Mouse (Mus musculus) brain, embryonic 14.5 days (tissue): Measurements from ENCODE around the gene Olfr571. TPM values are rescaled to one million over a fixed set of nuclear protein-coding genes. Genes with fewer than 3 reads are reported as not detected.
A peak's percentile ranks its signal among the peaks of the same experiment; 100 is the strongest.

ENCODE experiments used
- DNase-seq: peaks from one replicate; pipeline ENCODE4 v3.0.0-alpha.2; 2011; ENCODE audit warnings: low read depth
- CTCF ChIP-seq: fragments of 200-500 bp; IDR thresholded peaks from 2 replicates; pipeline ENCODE4 v1.5.1; 2012; ENCODE audit warnings: inconsistent platforms, mild to moderate bottlenecking, moderate library complexity, borderline replicate concordance; ENCODE audit not compliant: insufficient read depth, insufficient read length; ENCODE audit errors: extremely low read depth
- POLR2A ChIP-seq: fragments of 200-500 bp; IDR thresholded peaks from 2 replicates; pipeline ENCODE4 v1.6.1; 2012; ENCODE audit warnings: mild to moderate bottlenecking, inconsistent platforms, borderline replicate concordance; ENCODE audit not compliant: poor library complexity, insufficient read depth, insufficient read length, severe bottlenecking; ENCODE audit errors: extremely low read depth
- polyA plus RNA-seq: library from polyadenylated mRNA; depleted of rRNA; stranded (reverse); fragments of >200 nt; gene quantifications from 2 replicates; pipeline ENCODE4 v1.2.3, GENCODE M21; 2012; rRNA removed

The Olfr571 gene
- polyA plus RNA-seq, result not detected in 2 replicates

DNA sequence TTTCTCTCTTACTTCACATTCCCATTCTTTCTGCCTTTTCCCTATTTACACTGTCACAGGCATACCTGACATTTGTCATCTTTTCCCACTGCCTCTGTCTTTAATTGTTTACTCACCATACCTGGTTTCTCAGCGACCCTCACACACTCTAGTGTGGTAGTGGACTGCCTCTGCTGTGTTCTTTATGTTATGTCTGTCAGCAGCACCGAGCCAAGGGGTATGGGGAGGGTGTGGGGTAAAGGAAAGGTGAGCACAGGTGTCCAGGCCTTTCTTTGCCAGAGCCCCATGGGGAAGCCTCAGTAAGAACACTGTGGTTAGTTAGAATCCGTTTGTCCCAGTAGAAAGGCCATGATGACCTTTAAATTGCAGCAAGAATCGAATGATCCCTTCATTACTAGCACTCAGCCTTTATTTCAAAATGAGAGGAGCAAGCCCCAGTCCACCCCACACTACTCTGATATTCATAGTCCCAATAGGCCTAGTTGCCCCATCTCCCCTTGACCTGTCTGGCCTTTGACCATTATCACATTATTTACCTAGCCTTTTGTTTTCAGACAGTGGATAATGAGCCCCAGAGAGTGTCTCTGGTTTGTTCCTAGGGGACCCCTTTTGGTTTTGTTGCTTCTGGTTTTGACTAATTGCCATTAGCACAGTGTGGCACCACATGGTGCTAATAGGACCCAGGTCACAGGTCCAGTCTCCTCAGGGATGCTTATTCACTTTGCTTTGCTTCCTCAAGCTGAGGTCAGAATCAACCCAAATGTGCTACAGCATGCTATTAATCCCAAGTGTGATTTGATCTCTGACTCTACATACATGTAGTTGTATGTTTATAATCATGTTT lies at the start of gene Olfr571:
Olfr571 (minus strand) TSS at position 505 of the 844 bp plus-strand sequence.
- TF ChIP-seq POLR2A (no peak), CTCF (no peak)
- DNase-seq, result no peak

DNA sequence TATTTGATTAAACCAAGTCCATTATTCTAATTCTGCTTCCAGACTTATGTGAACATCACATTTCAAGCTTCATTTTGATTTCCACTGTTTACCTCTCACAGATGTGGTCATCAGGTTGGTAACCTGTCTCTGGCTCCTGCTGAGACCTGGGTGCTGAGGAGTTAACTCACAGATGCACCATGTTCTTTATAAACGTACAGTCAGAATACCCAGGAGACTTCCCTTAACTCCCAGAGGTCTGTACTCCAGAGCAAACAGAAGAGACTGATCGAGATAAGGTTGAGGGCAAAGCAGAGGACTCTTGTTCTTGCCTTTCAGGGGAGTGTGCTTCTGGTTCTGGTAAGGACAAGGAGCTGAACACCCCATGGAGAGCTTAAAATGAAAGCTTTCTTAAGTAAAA lies 45.0 kb upstream of the Olfr571 start, which contains the start of gene Olfr576:
Olfr576 (plus strand) TSS at position 301 of the 400 bp plus-strand sequence.
- no peak for TF ChIP-seq POLR2A
- no peak for TF ChIP-seq CTCF
- DNase-seq, result no peak

DNA sequence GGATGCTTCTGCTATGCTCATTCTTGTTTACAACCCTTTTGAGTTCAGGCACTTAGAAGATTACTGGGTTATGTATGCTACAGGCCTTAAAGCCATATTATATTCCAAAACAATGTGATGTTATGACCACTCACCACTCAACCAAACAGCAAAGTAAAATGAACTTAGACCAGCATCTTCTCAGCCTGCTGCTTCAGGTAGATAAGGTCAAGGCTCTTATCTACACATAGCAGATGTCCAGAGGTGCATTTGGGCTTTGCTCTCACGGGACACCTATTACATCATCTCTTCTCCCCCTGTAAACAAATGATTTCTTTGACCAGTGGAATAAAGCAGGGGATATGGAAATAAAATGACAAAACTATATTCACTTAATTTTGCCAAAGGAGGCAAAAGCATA lies 41.3 kb upstream of the Olfr571 start, which contains the start of gene Olfr575:
Olfr575 (minus strand) TSS at position 183 of the 400 bp plus-strand sequence.
- no peak for TF ChIP-seq POLR2A
- TF ChIP-seq CTCF, result no peak
- DNase-seq, result no peak

GRCm38 (mm10) chr7:102958137-102958536 lies 40.8 kb upstream of the Olfr571 start:
- DNase-seq, result no peak
- TF ChIP-seq CTCF (no peak), POLR2A (no peak)

- DNase-seq, result no peak
- no peak for TF ChIP-seq CTCF
- no peak for TF ChIP-seq POLR2A
Observed at GRCm38 (mm10) chr7:102950732-102951131, 33.4 kb upstream of the Olfr571 start.

GRCm38 (mm10) chr7:102948167-102948566 lies 30.8 kb upstream of the Olfr571 start, which contains the start of gene Olfr574:
Gene Olfr574 (plus strand): TSS chr7:102948467.
- DNase-seq, result no peak
- TF ChIP-seq CTCF (no peak), POLR2A (no peak)

GRCm38 (mm10) chr7:102943417-102943816 lies 26.1 kb upstream of the Olfr571 start:
- no peak for DNase-seq
- TF ChIP-seq CTCF, result no peak
- no peak for TF ChIP-seq POLR2A

DNA sequence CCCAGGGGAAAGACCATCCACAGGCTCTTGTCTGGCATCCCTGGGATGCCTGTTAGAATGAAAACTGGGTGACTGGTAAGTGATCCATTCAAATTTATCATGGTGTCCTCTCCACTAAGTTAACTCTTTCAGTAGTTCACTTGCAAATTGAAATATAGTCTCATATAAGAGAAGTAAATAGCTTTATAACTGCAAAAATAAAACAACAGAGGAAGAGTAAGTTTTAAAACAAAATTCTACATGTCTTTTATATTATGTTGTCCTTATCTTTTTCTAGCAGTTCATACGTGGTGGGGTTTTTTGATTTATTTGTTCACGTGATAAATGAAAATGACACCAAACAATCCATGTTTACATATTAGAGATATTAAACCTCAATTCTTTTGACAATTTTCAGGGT lies 25.1 kb upstream of the Olfr571 start, which contains the start of gene Olfr573-ps1:
Olfr573-ps1 (minus strand) TSS at position 101 of the 400 bp plus-strand sequence.
- no peak for DNase-seq
- TF ChIP-seq CTCF (no peak), POLR2A (no peak)

- no peak for DNase-seq
- TF ChIP-seq CTCF, result no peak
- no peak for TF ChIP-seq POLR2A
Observed at GRCm38 (mm10) chr7:102927105-102927504, 9.8 kb upstream of the Olfr571 start.

GRCm38 (mm10) chr7:102924109-102924508 lies 6.8 kb upstream of the Olfr571 start, which contains the start of gene Olfr572:
Gene Olfr572 (plus strand): TSS chr7:102924409.
- TF ChIP-seq POLR2A, result no peak
- TF ChIP-seq CTCF, result no peak
- no peak for DNase-seq

DNA sequence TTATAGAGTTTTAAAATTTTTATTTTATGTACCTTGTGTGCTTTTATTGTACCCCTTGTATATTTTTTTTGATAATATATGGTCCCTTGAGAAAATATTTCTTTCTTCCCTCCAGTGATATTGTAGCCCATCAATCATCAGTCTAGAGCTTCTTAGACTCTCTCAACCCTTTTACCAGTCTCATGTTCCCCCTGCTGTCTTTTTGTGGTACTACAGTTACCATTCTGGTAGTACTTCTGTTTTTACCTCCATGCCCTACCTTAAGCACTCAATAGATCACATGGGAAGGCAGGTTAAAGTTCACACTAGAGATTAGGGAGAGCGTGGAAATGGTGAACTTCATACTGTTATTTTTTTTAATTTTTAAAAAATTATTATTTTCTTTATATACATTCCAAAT lies 2.3 kb upstream of the Olfr571 start:
- peak; percentile 81 for DNase-seq
- TF ChIP-seq POLR2A (no peak), CTCF (peak; percentile 47; the same call in 1 of the 2 replicates)

DNA sequence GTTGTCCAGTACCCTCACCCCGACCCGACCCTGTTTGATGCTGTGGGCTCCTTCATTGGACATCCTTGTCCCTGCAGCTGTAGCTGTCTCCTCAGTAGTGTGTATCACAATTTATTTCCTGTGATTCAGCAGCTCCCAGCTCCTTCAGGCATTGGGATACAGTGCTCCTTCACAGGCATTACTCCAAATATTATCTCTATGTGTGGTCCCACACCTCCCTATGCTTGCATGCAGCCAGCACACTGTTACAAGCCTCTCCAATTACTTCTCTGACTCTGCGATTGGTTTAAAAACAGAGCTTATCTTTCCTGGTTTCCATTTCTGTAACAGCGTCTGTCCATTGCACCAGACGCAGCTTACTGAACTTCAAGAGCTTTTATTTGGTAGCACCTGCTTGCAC lies 931 bp downstream of the Olfr571 start:
- TF ChIP-seq POLR2A, result no peak
- no peak for TF ChIP-seq CTCF
- no peak for DNase-seq

GRCm38 (mm10) chr7:102915261-102915660 lies 2.1 kb downstream of the Olfr571 start:
- TF ChIP-seq CTCF, result no peak
- TF ChIP-seq POLR2A, result no peak
- peak; percentile 3 for DNase-seq
